In the genomic region with DNA sequence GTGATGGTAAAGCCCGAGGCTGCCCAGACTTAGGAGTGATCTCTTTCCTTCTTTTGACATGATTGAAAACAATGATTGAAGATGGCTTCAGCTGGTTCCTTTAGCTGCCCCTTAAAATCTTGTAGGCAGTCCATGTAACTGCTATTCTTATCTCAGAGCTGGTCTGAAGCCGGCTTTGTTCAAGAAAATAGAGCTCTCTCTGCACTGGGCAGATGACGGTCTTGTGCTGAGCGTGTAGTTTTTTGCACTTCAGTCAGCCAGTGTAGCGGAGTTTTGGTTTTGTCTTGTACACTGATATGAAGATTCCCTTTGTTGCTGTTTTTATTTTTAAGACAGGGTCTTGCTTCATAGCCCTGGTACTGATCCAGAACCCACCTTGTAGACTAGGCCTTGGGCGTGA, we compare ENCODE assay signal across 10 mouse cellular contexts.
DNase-seq lines count a peak whose midpoint lies in the region; ATAC-seq and TF ChIP-seq lines count a peak whose summit lies in the region.
"Had no signal": no experiment of that assay in that cellular context is flagged by ENCODE, and none has a peak within 500 bp of the region (broad histone marks: within the 10 kb centered on the region; RNA-seq: fewer than 3 reads in every experiment).

No protein-coding gene starts in this region.

- no peaks in the 10 kb centered on the region for H3K9me3 ChIP-seq in heart, embryonic 12.5 days (replicated peaks)
- no peaks in the 10 kb centered on the region for H3K9me3 ChIP-seq in liver, embryonic 11.5 days (ENCODE audit: control insufficient read depth, low read length)
- H3K9me3 ChIP-seq: megakaryocyte, embryonic 14.5 days had no signal

- no peak overlapping the region for H3K4me3 ChIP-seq in heart, embryonic 12.5 days
- no peak overlapping the region for H3K4me3 ChIP-seq in liver, adult 2 months (ENCODE audit: insufficient read depth, low read depth, low read length)
- H3K4me3 ChIP-seq in liver, embryonic 11.5 days (ENCODE audit: low read depth, low read length) = no peak overlapping the region
- no peak overlapping the region for H3K4me3 ChIP-seq in bone marrow, adult 2 months (replicated peaks; ENCODE audit: control insufficient read depth, low read depth, low read length)
- H3K4me3 ChIP-seq: megakaryocyte, embryonic 14.5 days had no signal

- DNase-seq in heart, adult 8-10 months (ENCODE audit: low spot score) = no peak
- no peak for DNase-seq in liver, adult 2 months (ENCODE audit: extremely low read depth, low read depth, low spot score)
- no peak for DNase-seq in liver, embryonic 11.5 days (ENCODE audit: low spot score)
- DNase-seq in urinary bladder, postnatal 10 days (ENCODE audit: low spot score) = no peak
- DNase-seq in urinary bladder, postnatal 14 days (ENCODE audit: low spot score) = no peak

- H3K36me3 ChIP-seq in heart, embryonic 12.5 days = peaks cover 7% of the 10 kb centered on the region
- H3K36me3 ChIP-seq in liver, adult 2 months (ENCODE audit: control insufficient read depth, insufficient read depth, low read length) = 0 out of 2 replicates have a peak, but pooled peaks cover 3% of the 10 kb centered on the region
- H3K36me3 ChIP-seq in liver, embryonic 11.5 days (ENCODE audit: control insufficient read depth, insufficient read depth, low read length) = no peaks in the 10 kb centered on the region

- H3K9ac ChIP-seq in heart, embryonic 12.5 days = 0 out of 2 replicates have a peak overlapping the region, but pooled peaks have one; percentile 43
- no peak overlapping the region for H3K9ac ChIP-seq in liver, adult 2 months (ENCODE audit: low read depth, low read length)
- no peak overlapping the region for H3K9ac ChIP-seq in liver, embryonic 11.5 days (ENCODE audit: low read depth, low read length)

- H3K4me1 ChIP-seq in heart, embryonic 12.5 days (replicated peaks) = peaks cover 81% of the 10 kb centered on the region
- H3K4me1 ChIP-seq in liver, adult 2 months (ENCODE audit: control insufficient read depth, insufficient read depth, low read length) = peaks cover 4% of the 10 kb centered on the region
- H3K4me1 ChIP-seq in liver, embryonic 11.5 days (replicated peaks; ENCODE audit: control insufficient read depth, insufficient read depth, low read length) = peaks cover 24% of the 10 kb centered on the region
- H3K4me1 ChIP-seq in bone marrow, adult 2 months (ENCODE audit: control insufficient read depth, insufficient read depth, low read length) = peaks cover 3% of the 10 kb centered on the region; the same call in 1 of the 2 replicates

- no peak for ATAC-seq in heart, embryonic 12.5 days (ENCODE audit: insufficient number of reproducible peaks, low FRiP score)
- ATAC-seq in liver, embryonic 11.5 days (replicated peaks; ENCODE audit: low FRiP score) = no peak
- 0 out of 2 replicates have a peak, but pooled peaks have one; percentile 3 for ATAC-seq in granulocyte monocyte progenitor cell, adult 5-6 weeks (replicated peaks; ENCODE audit: poor library complexity, severe bottlenecking)
- ATAC-seq: CD4-positive, CD25-positive, alpha-beta regulatory T cell, adult 4 months had no signal

- H3K27me3 ChIP-seq in heart, embryonic 12.5 days (replicated peaks) = no peaks in the 10 kb centered on the region
- no peaks in the 10 kb centered on the region for H3K27me3 ChIP-seq in liver, adult 2 months (ENCODE audit: control insufficient read depth, insufficient read depth, low read length)
- no peaks in the 10 kb centered on the region for H3K27me3 ChIP-seq in liver, embryonic 11.5 days (replicated peaks; ENCODE audit: control insufficient read depth, insufficient read depth, low read length)
- H3K27me3 ChIP-seq: megakaryocyte, embryonic 14.5 days had no signal

- H3K79me2 ChIP-seq in liver, adult 2 months (ENCODE audit: control insufficient read depth, insufficient read depth, low read length) = peaks cover 8% of the 10 kb centered on the region; the same call in 1 of the 2 replicates

- H3K4me2 ChIP-seq in heart, embryonic 12.5 days = no peak overlapping the region
- H3K4me2 ChIP-seq in liver, embryonic 11.5 days = no peak overlapping the region

- TF ChIP-seq POLR2A in liver, adult 2 months (IDR thresholded peaks at IDR 0.05; ENCODE audit: extremely low read depth, insufficient read depth, low read length) = no peak
- no peak for TF ChIP-seq POLR2A in bone marrow, adult 2 months (IDR thresholded peaks at IDR 0.05; ENCODE audit: borderline replicate concordance, control insufficient read depth, low read depth, low read length)

- TF ChIP-seq CTCF in liver, adult 2 months (IDR thresholded peaks at IDR 0.05; ENCODE audit: low read depth, low read length) = no peak
- no peak for TF ChIP-seq CTCF in bone marrow, adult 2 months (IDR thresholded peaks at IDR 0.05; ENCODE audit: control insufficient read depth, insufficient read depth, low read length)

- 31% methylated on average over 6 of the region's 6 CpGs for WGBS in heart, embryonic 12.5 days
- WGBS in liver, adult 2 months = 80% methylated on average over 6 of the region's 6 CpGs
- WGBS in liver, embryonic 11.5 days = 55% methylated on average over 6 of the region's 6 CpGs
- WGBS in bone marrow, adult 2 months = 50% methylated on average over 6 of the region's 6 CpGs

- peak overlapping the region; percentile 70 for H3K27ac ChIP-seq in heart, embryonic 12.5 days (ENCODE audit: poor library complexity, severe bottlenecking)
- peak overlapping the region; percentile 15 for H3K27ac ChIP-seq in liver, adult 2 months (replicated peaks; ENCODE audit: insufficient read depth, low read depth, low read length)
- H3K27ac ChIP-seq in liver, embryonic 11.5 days (ENCODE audit: low read depth, low read length) = no peak overlapping the region
- H3K27ac ChIP-seq in bone marrow, adult 2 months (ENCODE audit: control insufficient read depth, insufficient read depth, low read depth, low read length, poor library complexity) = peak overlapping the region; percentile 33; the same call in 1 of the 2 replicates
